In the genomic region with DNA sequence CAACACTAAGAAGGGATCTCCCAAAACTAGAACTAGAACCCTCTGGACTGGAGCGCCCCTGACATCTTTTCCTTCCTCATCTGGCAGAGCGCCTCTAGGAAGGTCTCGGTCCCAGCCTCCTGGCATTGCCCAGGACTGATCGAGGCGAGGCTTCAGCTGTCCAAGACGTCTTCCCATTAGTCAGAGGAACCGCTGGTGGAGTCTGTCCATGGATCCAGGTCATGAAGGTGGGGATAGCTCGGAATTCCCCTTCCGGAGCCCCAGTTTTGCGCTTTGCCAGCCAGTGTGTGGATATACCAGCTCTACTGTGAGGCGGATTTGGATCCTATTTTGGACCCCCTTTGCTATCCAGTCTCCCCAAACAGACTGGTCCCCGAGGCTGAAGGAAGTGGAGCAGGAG, we compare ENCODE assay signal across 13 mouse cellular contexts. TPM values are rescaled to one million over a fixed set of nuclear protein-coding genes. Genes with fewer than 3 reads are reported as not detected.
DNase-seq lines count a peak whose midpoint lies in the region; ATAC-seq lines count a peak whose summit lies in the region.
"Had no signal": no experiment of that assay in that cellular context is flagged by ENCODE, and none has a peak within 500 bp of the region (broad histone marks: within the 10 kb centered on the region; RNA-seq: fewer than 3 reads in every experiment).

No protein-coding gene starts in this region.

- peak overlapping the region; percentile 45 for H3K4me2 ChIP-seq in hindbrain, embryonic 11.5 days (replicated peaks; ENCODE audit: low read depth, low read length)
- peak overlapping the region; percentile 71 for H3K4me2 ChIP-seq in midbrain, embryonic 14.5 days (ENCODE audit: low read length)
- H3K4me2 ChIP-seq: heart, embryonic 12.5 days had no signal

- no peak overlapping the region for H3K27ac ChIP-seq in embryonic facial prominence, embryonic 10.5 days (replicated peaks)
- no peak overlapping the region for H3K27ac ChIP-seq in hindbrain, embryonic 11.5 days (ENCODE audit: low read depth, low read length)
- peak overlapping the region; percentile 87 for H3K27ac ChIP-seq in midbrain, embryonic 14.5 days (replicated peaks; ENCODE audit: low read depth, low read length)
- H3K27ac ChIP-seq: gastrocnemius, adult 2 months had no signal

- 7% methylated on average over 12 of the region's 12 CpGs for WGBS in embryonic facial prominence, embryonic 10.5 days
- 14% methylated on average over 12 of the region's 12 CpGs for WGBS in hindbrain, embryonic 11.5 days
- WGBS in midbrain, embryonic 14.5 days: 11% methylated on average over 12 of the region's 12 CpGs

- no peaks in the 10 kb centered on the region for H3K9me3 ChIP-seq in embryonic facial prominence, embryonic 10.5 days
- no peaks in the 10 kb centered on the region for H3K9me3 ChIP-seq in hindbrain, embryonic 11.5 days (ENCODE audit: control insufficient read depth, low read length)
- H3K9me3 ChIP-seq in midbrain, embryonic 14.5 days (ENCODE audit: control insufficient read depth, low read length): no peaks in the 10 kb centered on the region
- H3K9me3 ChIP-seq: heart, embryonic 12.5 days had no signal

- no peaks in the 10 kb centered on the region for H3K36me3 ChIP-seq in embryonic facial prominence, embryonic 10.5 days (replicated peaks)
- H3K36me3 ChIP-seq in hindbrain, embryonic 11.5 days (ENCODE audit: control insufficient read depth, insufficient read depth, low read length): no peaks in the 10 kb centered on the region
- H3K36me3 ChIP-seq in midbrain, embryonic 14.5 days (ENCODE audit: control insufficient read depth, insufficient read depth, low read length): peaks cover 21% of the 10 kb centered on the region
- H3K36me3 ChIP-seq: heart, embryonic 12.5 days had no signal

- ATAC-seq in hindbrain, embryonic 11.5 days (ENCODE audit: low FRiP score): no peak
- ATAC-seq in midbrain, embryonic 14.5 days (ENCODE audit: low FRiP score, low TSS enrichment): no peak
- no peak for ATAC-seq in CD4-positive, CD25-positive, alpha-beta regulatory T cell, adult 4 months
- no peak for ATAC-seq in monocyte, adult 5-6 weeks (replicated peaks; ENCODE audit: insufficient number of reproducible peaks, low FRiP score, low TSS enrichment, poor library complexity, severe bottlenecking)

- peaks cover 15% of the 10 kb centered on the region for H3K4me1 ChIP-seq in embryonic facial prominence, embryonic 10.5 days
- H3K4me1 ChIP-seq in hindbrain, embryonic 11.5 days (replicated peaks; ENCODE audit: control insufficient read depth, insufficient read depth, low read length): no peaks in the 10 kb centered on the region; the same call in 1 of the 2 replicates
- H3K4me1 ChIP-seq in midbrain, embryonic 14.5 days (ENCODE audit: control insufficient read depth, insufficient read depth, low read length): peaks cover 3% of the 10 kb centered on the region

- H3K27me3 ChIP-seq in embryonic facial prominence, embryonic 10.5 days (replicated peaks; ENCODE audit: low read depth, poor library complexity, severe bottlenecking): peaks cover 100% of the 10 kb centered on the region
- peaks cover 79% of the 10 kb centered on the region for H3K27me3 ChIP-seq in hindbrain, embryonic 11.5 days (ENCODE audit: control insufficient read depth, insufficient read depth, low read length)
- H3K27me3 ChIP-seq in midbrain, embryonic 14.5 days (ENCODE audit: control insufficient read depth, insufficient read depth, low read length): peaks cover 59% of the 10 kb centered on the region

- no peak overlapping the region for H3K4me3 ChIP-seq in embryonic facial prominence, embryonic 10.5 days
- H3K4me3 ChIP-seq in hindbrain, embryonic 11.5 days (ENCODE audit: low read depth, low read length): peak overlapping the region; percentile 48
- peak overlapping the region; percentile 57 for H3K4me3 ChIP-seq in midbrain, embryonic 14.5 days (replicated peaks; ENCODE audit: low read depth, low read length)
- H3K4me3 ChIP-seq: gastrocnemius, adult 2 months; heart, embryonic 12.5 days had no signal

- peak; percentile 71 for DNase-seq in heart, adult 11 months
- no peak for DNase-seq in heart, adult 9 months (ENCODE audit: low spot score in 2 of 2)
- peak; percentile 43 for DNase-seq in embryonic facial prominence, embryonic 10.5 days (ENCODE audit: low spot score)
- peak; percentile 51 for DNase-seq in hindbrain, embryonic 11.5 days (ENCODE audit: low spot score)
- DNase-seq in midbrain, embryonic 14.5 days: peak; percentile 52
- no peak for DNase-seq in layer of hippocampus, adult 8-10 months (ENCODE audit: low spot score in 2 of 2)
- DNase-seq: adrenal gland, postnatal 36 days; gastrocnemius, adult 2 months had no signal

- H3K9ac ChIP-seq in hindbrain, embryonic 11.5 days (ENCODE audit: low read depth, low read length): peak overlapping the region; percentile 3; the same call in 1 of the 2 replicates
- H3K9ac ChIP-seq in midbrain, embryonic 14.5 days (replicated peaks; ENCODE audit: low read length): peak overlapping the region; percentile 66
- H3K9ac ChIP-seq: heart, embryonic 12.5 days had no signal

RNA-seq across cellular contexts. Expression of gene Aatf, which starts 5.7 kb away (rescaled TPM):
- 57.9 and 58.3 TPM in 2 replicates for polyA plus RNA-seq in embryonic facial prominence, embryonic 10.5 days (2016; fragmentation: Nextera tagmentation; extraction: Ambion mirVana)
- 59.9 and 64.5 TPM in 2 replicates for polyA plus RNA-seq in hindbrain, embryonic 11.5 days (2014; fragmentation: Nextera tagmentation; extraction: Ambion mirVana)
- polyA plus RNA-seq in midbrain, embryonic 14.5 days (2014; fragmentation: Nextera tagmentation; extraction: Ambion mirVana): 41.6 and 46.3 TPM in 2 replicates
- 10 to 100 TPM; 34.6 to 46.3 TPM for polyA plus RNA-seq in CD4-positive, CD25-positive, alpha-beta regulatory T cell, adult 4 months (2017; shearing (Covaris generic))
- 10 to 100 TPM; 20.1 to 24.8 (median 21.7) TPM for total RNA-seq in layer of hippocampus, adult 8-10 months (2022)
- 49.5 to 57.7 TPM (median 51.2 TPM) in 3 replicates for total RNA-seq in monocyte, adult 5-6 weeks (2017)

RNA-seq across cellular contexts. Expression of gene Lhx1, which starts 6.3 kb away (rescaled TPM):
- polyA plus RNA-seq in embryonic facial prominence, embryonic 10.5 days (2016; fragmentation: Nextera tagmentation; extraction: Ambion mirVana): 1.4 and 2.4 TPM in 2 replicates
- 53.3 and 57.3 TPM in 2 replicates for polyA plus RNA-seq in hindbrain, embryonic 11.5 days (2014; fragmentation: Nextera tagmentation; extraction: Ambion mirVana)
- polyA plus RNA-seq in midbrain, embryonic 14.5 days (2014; fragmentation: Nextera tagmentation; extraction: Ambion mirVana): 49.8 and 53.0 TPM in 2 replicates
- not detected for polyA plus RNA-seq in CD4-positive, CD25-positive, alpha-beta regulatory T cell, adult 4 months (2017; shearing (Covaris generic))
- total RNA-seq in layer of hippocampus, adult 8-10 months (2022): under 1 TPM in 3 of 4 experiments, not detected in 1; 0.08 to 0.43 (median 0.18) TPM
- total RNA-seq in monocyte, adult 5-6 weeks (2017): not detected in 3 replicates
- total RNA-seq: adrenal gland, postnatal 36 days; gastrocnemius, adult 2 months had no signal
- polyA plus RNA-seq: lung, embryonic 16.5 days; spleen, adult 2 months had no signal

Comparison
In these comparisons a context has a peak if more than half of its experiments do, and no peak if none do; other contexts are left out.
1. DNase-seq: peak in heart, adult 11 months (single experiment), embryonic facial prominence, embryonic 10.5 days (single experiment), hindbrain, embryonic 11.5 days (single experiment) and midbrain, embryonic 14.5 days (single experiment); none in heart, adult 9 months (0 of 2) and layer of hippocampus, adult 8-10 months (0 of 2).
2. RNA of gene Lhx1, which starts 6.3 kb away (polyA plus RNA-seq): 53.3 to 57.3 TPM in hindbrain, embryonic 11.5 days and 49.8 to 53.0 TPM in midbrain, embryonic 14.5 days; 1.4 to 2.4 TPM in embryonic facial prominence, embryonic 10.5 days and not detected in CD4-positive, CD25-positive, alpha-beta regulatory T cell, adult 4 months; every median in the first group is over 10 times any median in the second.